Mouse (Mus musculus) megakaryocyte, embryonic 14.5 days (primary cell): Measurements from ENCODE around the gene Mpped2.

ENCODE experiments used
- FLI1 ChIP-seq: IDR thresholded peaks from 2 replicates; pipeline ENCODE4 v1.6.1; 2012; ENCODE audit warnings: low read length, inconsistent platforms, mixed read lengths
- GATA1 ChIP-seq: IDR thresholded peaks from 3 replicates; pipeline ENCODE4 v1.6.1; 2012; ENCODE audit warnings: mixed read lengths, low read length, inconsistent platforms, borderline replicate concordance

GRCm38 (mm10) chr2:106772643-106773042 is 79.6 kb downstream of the Mpped2 start:
- no peak for TF ChIP-seq GATA1
- no peak for TF ChIP-seq FLI1
